Mouse (Mus musculus): Measurements from ENCODE around the gene Gramd2. TPM values are rescaled to one million over a fixed set of nuclear protein-coding genes. Genes with fewer than 3 reads are reported as not detected.

The Gramd2 gene
- total and polyA plus RNA-seq, 2 experiments from 2014 or later = 5.3 to 5.7 TPM

DNA sequence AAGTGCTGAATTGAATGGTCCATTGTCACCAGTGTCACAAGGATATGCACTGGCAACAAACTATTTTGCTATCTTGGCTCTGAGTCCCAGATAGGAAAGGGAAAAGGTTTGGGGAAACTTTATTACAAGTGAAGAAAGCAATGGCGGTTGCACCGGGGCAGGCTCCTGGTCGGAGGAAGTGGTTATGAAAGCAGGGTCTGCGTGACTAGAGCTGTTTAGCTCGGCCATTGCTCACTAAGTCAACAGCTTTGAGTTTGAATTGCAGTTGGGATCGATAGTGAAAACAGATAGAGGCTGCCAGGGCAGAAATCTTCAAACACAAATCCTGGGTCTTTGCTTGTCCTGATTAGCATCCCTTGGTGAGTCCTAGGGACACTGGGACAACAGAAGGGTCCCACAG is 12.0 kb upstream of the Gramd2 start:
- ATAC-seq (no peak), DNase-seq (no peak)
- Histone ChIP-seq H3K9ac (no peak overlapping the region), H3K36me3 (ENCODE audit: insufficient read depth) (peaks cover 89% of the 10 kb centered on the region), H3K4me3 (ENCODE audit: low read depth, low read length) (no peak overlapping the region), H3K27ac (ENCODE audit: low read depth, low read length) (no peak overlapping the region), H3K4me1 (ENCODE audit: insufficient read depth) (no peaks in the 10 kb centered on the region), H3K27me3 (ENCODE audit: insufficient read depth, low read length) (no peaks in the 10 kb centered on the region), H3K9me3 (ENCODE audit: low read length) (no peaks in the 10 kb centered on the region), H3K4me2 (ENCODE audit: low read depth) (no peak overlapping the region)
- TF ChIP-seq CTCF (IDR thresholded peaks at IDR 0.05; ENCODE audit: low read depth) = no peak
- WGBS = 85% methylated on average over 6 of the region's 6 CpGs

DNA sequence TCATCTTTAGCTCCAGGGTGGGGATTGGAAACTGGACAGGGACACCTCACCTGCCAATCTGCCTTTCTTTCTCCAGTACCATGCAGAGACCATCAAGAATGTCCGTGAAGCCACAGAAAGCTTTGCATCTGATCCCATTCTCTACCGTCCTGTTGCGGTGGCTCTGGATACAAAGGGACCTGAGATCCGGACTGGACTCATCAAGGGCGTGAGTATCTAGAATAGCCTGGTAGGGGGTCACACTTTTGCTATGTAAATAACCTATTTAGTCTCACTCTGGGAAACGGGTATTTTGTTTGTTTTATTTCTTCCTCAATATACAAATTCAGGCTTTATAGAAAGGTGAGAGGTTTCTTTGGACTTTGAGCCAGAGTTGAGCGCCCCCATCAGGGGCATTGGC is 11.5 kb upstream of the Gramd2 start:
- peaks cover 94% of the 10 kb centered on the region for H3K36me3 ChIP-seq (ENCODE audit: insufficient read depth)
- whole genome bisulfite sequencing = 69% methylated on average over 7 of the region's 7 CpGs

GRCm38 (mm10) chr9:59669172-59669571 is 10.8 kb upstream of the Gramd2 start:
- Histone ChIP-seq H3K4me3 (ENCODE audit: low read depth, low read length) (no peak overlapping the region), H3K36me3 (ENCODE audit: insufficient read depth) (peaks cover 93% of the 10 kb centered on the region), H3K27ac (ENCODE audit: low read depth, low read length) (no peak overlapping the region), H3K9me3 (ENCODE audit: low read length) (no peaks in the 10 kb centered on the region), H3K27me3 (ENCODE audit: insufficient read depth, low read length) (no peaks in the 10 kb centered on the region), H3K9ac (no peak overlapping the region), H3K4me2 (ENCODE audit: low read depth) (no peak overlapping the region), H3K4me1 (ENCODE audit: insufficient read depth) (no peaks in the 10 kb centered on the region)
- ATAC-seq (0 out of 2 replicates have a peak, but pooled peaks have one; percentile 38), DNase-seq (no peak)
- WGBS = 74% methylated on average over 4 of the region's 4 CpGs
- peak; percentile 41 for TF ChIP-seq CTCF (IDR thresholded peaks at IDR 0.05; ENCODE audit: low read depth)

More for the DNA sequence above, 11.5 kb upstream of the Gramd2 start:
- H3K4me2 ChIP-seq (ENCODE audit: low read depth) = no peak overlapping the region
- H3K27me3 ChIP-seq (ENCODE audit: insufficient read depth, low read length) = no peaks in the 10 kb centered on the region
- H3K9me3 ChIP-seq (ENCODE audit: low read length) = no peaks in the 10 kb centered on the region
- H3K4me1 ChIP-seq (ENCODE audit: insufficient read depth) = no peaks in the 10 kb centered on the region
- H3K4me3 ChIP-seq (ENCODE audit: low read depth, low read length) = no peak overlapping the region
- no peak for TF ChIP-seq CTCF (IDR thresholded peaks at IDR 0.05; ENCODE audit: low read depth)
- no peak overlapping the region for H3K27ac ChIP-seq (ENCODE audit: low read depth, low read length)
- DNase-seq (no peak), ATAC-seq (no peak)
- H3K9ac ChIP-seq = no peak overlapping the region

DNA sequence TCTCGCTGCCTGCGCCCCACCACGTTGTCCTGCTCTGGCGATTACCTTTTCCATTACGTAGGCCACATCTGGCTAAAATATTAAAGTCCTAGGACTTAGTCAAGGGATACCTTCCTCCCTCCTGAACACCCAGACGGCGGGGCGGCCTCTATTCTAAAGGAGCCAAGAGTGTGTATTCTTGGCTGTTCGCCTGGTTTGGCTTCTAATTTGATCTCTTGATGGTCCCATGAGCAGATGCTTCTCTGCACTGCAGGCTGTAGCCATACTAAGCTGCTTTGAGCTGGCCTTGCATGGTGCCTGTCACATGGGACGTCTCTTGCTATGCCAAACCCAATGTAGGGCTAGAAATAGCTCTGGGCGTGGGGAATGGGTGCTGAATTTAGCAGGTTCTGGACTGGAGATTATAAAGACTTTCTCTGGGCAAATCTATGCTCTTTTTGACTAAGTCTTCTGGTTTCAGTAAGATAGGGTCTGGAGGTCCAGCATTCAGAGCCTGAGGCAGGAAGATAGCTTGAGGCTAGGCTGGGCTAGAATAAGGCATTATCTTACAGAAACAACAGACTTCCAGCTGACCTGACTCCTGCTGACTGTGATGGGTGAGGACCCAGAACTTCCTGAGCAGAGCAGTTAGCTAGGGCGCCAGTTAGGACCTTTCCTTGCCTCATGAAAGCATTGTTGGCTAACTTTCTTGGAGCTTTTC is 7.6 kb upstream of the Gramd2 start:
- H3K9me3 ChIP-seq (ENCODE audit: low read length) = no peaks in the 10 kb centered on the region
- TF ChIP-seq CTCF (IDR thresholded peaks at IDR 0.05; ENCODE audit: low read depth) = no peak
- H3K9ac ChIP-seq = no peak overlapping the region
- WGBS = 78% methylated on average over 12 of the region's 12 CpGs
- no peaks in the 10 kb centered on the region for H3K4me1 ChIP-seq (ENCODE audit: insufficient read depth)
- DNase-seq = no peak
- no peaks in the 10 kb centered on the region for H3K27me3 ChIP-seq (ENCODE audit: insufficient read depth, low read length)
- no peak for ATAC-seq
- peaks cover 94% of the 10 kb centered on the region for H3K36me3 ChIP-seq (ENCODE audit: insufficient read depth)
- no peak overlapping the region for H3K27ac ChIP-seq (ENCODE audit: low read depth, low read length)
- H3K4me2 ChIP-seq (ENCODE audit: low read depth) = no peak overlapping the region
- no peak overlapping the region for H3K4me3 ChIP-seq (ENCODE audit: low read depth, low read length)

DNA sequence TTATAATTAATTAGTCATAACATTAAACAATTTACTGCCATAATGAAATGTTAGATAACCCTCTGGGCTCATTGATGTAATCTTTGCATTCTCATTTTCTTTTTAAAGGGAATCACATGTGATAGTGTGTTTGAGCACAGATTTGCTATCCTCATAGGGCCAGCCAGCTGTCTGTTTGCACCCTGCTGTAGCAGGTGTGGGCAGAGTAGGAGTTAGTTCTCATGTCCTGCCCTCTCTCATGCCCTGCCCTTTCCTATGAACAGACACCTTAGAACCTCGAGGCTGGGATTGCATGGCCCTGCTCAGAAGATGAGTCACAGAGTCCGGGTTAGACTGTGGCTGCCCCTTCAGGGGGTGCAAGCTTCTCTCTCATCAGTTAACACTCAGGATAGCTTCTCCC is 6.5 kb upstream of the Gramd2 start:
- no peak for TF ChIP-seq CTCF (IDR thresholded peaks at IDR 0.05; ENCODE audit: low read depth)
- ATAC-seq (no peak), DNase-seq (no peak)
- Histone ChIP-seq H3K36me3 (ENCODE audit: insufficient read depth) (peaks cover 91% of the 10 kb centered on the region), H3K27ac (ENCODE audit: low read depth, low read length) (no peak overlapping the region), H3K27me3 (ENCODE audit: insufficient read depth, low read length) (no peaks in the 10 kb centered on the region), H3K4me1 (ENCODE audit: insufficient read depth) (no peaks in the 10 kb centered on the region), H3K9ac (no peak overlapping the region), H3K9me3 (ENCODE audit: low read length) (no peaks in the 10 kb centered on the region), H3K4me3 (ENCODE audit: low read depth, low read length) (no peak overlapping the region), H3K4me2 (ENCODE audit: low read depth) (no peak overlapping the region)
- 74% methylated on average over 2 of the region's 2 CpGs for WGBS

DNA sequence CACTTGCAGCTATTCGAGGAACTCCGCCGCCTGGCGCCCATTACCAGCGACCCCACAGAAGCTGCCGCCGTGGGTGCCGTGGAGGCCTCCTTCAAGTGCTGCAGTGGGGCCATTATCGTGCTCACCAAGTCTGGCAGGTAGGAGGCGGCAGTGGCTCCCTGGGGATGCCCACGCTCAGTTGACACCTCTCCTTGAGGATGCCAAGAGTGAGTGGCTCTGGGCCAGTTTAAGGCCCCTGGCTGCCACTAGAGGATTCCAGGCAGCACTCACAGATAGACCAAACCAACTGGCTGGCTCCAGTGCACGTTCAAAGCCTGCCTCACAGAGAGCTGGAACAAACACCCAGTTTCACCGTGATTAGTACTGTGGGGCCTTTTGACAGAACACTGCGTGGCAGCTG is 4.3 kb upstream of the Gramd2 start:
- TF ChIP-seq CTCF (IDR thresholded peaks at IDR 0.05; ENCODE audit: low read depth) = no peak
- H3K9me3 ChIP-seq (ENCODE audit: low read length) = no peaks in the 10 kb centered on the region
- 81% methylated on average over 14 of the region's 14 CpGs for WGBS
- H3K27me3 ChIP-seq (ENCODE audit: insufficient read depth, low read length) = no peaks in the 10 kb centered on the region
- peaks cover 79% of the 10 kb centered on the region for H3K36me3 ChIP-seq (ENCODE audit: insufficient read depth)
- no peak for ATAC-seq
- no peak for DNase-seq
- H3K9ac ChIP-seq = no peak overlapping the region
- H3K4me3 ChIP-seq (ENCODE audit: low read depth, low read length) = no peak overlapping the region
- no peak overlapping the region for H3K4me2 ChIP-seq (ENCODE audit: low read depth)
- peaks cover 4% of the 10 kb centered on the region; the same call in 1 of the 2 replicates for H3K4me1 ChIP-seq (ENCODE audit: insufficient read depth)
- H3K27ac ChIP-seq (ENCODE audit: low read depth, low read length) = no peak overlapping the region

- Histone ChIP-seq H3K9ac (no peak overlapping the region), H3K27ac (ENCODE audit: low read depth, low read length) (no peak overlapping the region), H3K27me3 (ENCODE audit: insufficient read depth, low read length) (no peaks in the 10 kb centered on the region), H3K9me3 (ENCODE audit: low read length) (no peaks in the 10 kb centered on the region), H3K36me3 (ENCODE audit: insufficient read depth) (peaks cover 52% of the 10 kb centered on the region), H3K4me3 (ENCODE audit: low read depth, low read length) (no peak overlapping the region), H3K4me1 (ENCODE audit: insufficient read depth) (peaks cover 4% of the 10 kb centered on the region; the same call in 1 of the 2 replicates), H3K4me2 (ENCODE audit: low read depth) (no peak overlapping the region)
- TF ChIP-seq CTCF (IDR thresholded peaks at IDR 0.05; ENCODE audit: low read depth) = peak; percentile 79
- DNase-seq (peak; percentile 55), ATAC-seq (peak; percentile 53)
- 4% methylated on average over 1 of the region's 1 CpGs for WGBS
Observed at GRCm38 (mm10) chr9:59678313-59678712, 1.6 kb upstream of the Gramd2 start.
